Mouse (Mus musculus): Measurements from ENCODE around the gene Nacc1. TPM values are rescaled to one million over a fixed set of nuclear protein-coding genes. Genes with fewer than 3 reads are reported as not detected.

The Nacc1 gene
- total RNA-seq, 2 experiments from 2014 or later: 97.8 to 97.9 TPM

- DNase-seq (ENCODE audit: low spot score in 2 of 2): no peak
- intact Hi-C loops (cut with DNase I): no loop called here
Observed at GRCm38 (mm10) chr8:84715893-84716468, 28.3 kb upstream of the Nacc1 start.

DNA sequence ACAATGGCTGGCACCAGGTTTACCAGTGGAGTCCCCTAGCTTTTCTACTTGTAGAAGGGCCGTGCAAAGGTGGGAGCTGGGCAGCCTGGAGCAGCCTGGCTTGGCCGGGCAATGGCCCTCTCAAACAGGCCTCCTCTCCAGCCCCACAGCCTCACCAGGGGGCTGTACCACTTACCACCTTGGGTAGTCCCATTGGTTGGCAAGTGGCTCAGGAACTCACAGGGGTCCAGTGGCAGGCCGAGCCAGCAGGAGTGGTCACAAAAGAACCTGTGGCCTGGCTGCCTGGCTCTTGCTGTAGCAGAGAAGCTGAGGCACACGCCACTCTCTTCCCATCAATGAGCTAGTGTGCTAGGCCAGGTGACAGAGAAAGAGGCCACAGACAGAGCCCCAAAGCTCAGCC is 26.5 kb upstream of the Nacc1 start:
- no peak for DNase-seq (ENCODE audit: low spot score in 2 of 2)
- intact Hi-C loops (cut with DNase I): no loop called here

DNA sequence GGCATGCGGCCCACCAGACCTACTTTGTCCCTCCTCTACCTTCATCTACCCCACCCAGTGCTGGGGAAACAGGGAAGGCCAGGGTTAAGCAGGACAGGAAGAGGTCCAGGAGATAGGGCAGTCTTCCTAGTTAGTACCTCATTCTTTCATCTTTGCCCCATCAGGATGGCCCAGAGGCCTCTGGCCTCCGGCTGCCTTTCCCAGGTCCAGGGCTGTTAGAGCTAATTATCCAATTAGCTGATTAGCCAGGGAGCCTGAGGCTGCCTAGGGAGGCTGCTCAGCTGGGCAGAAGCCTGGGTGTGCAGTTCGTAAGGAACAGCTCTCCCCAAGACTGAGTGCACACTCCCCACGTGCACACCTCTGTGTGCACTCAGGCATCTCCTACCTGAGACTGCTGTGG is 25.7 kb upstream of the Nacc1 start:
- intact Hi-C loops (cut with DNase I): no loop called here
- DNase-seq (ENCODE audit: low spot score in 2 of 2): no peak

DNA sequence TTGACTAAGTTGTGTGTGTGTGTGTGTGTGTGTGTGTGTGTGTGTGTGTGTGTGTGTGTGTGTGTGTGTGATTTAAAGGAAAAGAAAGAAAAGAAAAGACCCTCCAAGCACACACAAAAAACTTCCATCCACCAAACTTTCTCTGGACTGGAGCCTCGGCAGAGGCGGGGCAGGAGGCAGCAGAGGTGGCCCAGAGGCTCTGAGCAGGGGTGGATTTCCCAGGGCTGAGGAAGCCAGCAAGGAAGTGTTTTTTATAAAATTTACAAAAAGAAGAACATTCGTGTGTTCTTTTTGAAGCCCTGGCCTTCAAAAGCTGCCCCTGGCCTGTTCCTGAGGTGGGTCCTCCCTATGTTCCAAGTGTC is 25.1 kb upstream of the Nacc1 start:
- no peak for DNase-seq (ENCODE audit: low spot score in 2 of 2)
- intact Hi-C loops (cut with DNase I): no loop called here

DNA sequence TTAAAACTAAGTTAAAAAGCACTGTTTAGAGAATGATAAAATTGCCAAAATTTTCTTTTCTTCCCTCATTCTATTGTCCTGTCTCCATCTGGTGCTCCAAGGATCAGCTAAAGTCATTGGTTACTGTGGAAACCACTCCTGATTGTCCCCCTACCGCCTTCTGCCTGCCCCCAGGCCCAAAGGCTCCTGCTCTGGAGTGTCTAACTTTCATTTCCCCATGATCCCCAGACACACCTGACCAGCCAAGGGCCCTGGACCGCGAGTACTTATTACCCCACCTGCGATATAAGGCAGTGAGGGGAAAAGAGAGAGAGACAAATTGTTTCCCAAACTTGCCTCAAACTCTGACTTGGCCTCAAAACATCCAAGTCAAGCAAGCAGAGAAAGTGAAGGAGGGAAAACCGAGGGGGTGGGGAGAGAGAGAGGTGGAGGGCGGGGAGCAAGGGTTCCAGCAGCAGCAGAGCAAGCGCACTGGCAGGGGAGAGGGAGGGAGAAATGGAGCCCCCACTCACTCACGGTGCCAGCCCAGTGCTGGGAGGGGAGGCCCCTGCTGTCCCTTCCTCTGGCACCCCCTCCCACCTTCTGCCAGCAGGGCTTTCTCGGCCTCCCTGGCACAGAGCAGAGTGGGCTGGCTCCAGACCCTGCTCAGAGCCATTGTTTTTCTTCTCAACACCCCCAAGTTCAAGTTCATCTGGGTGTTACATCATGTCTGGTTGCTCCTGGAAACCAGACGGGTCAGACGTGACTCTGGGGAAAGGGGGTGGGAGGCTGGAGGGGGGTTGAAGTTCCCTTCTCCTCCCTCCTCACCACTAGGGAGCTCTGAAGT is 24.5 kb upstream of the Nacc1 start:
- no peak for DNase-seq (ENCODE audit: low spot score in 2 of 2)
- intact Hi-C loops (cut with DNase I): no loop called here

DNA sequence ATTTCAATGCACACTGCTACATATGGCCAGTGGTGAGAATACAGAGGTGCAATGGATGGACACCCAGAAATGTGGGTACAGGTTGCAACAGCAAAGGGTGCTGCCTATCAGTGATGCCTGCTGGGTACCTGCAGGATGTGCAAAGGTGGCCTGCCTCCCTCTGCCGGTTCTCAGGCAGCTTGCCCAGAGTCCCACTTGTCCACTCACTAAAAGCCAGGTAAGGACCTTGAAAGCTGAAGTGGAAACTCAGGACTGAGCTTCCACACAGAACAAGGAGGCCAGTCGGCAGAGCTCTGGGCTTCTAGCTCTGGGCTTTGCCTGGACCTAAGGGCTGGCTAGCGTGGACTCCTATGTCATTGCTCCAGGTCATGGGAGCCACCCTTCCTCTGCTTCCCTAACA is 23.6 kb upstream of the Nacc1 start:
- no peak for DNase-seq (ENCODE audit: low spot score in 2 of 2)
- intact Hi-C loops (cut with DNase I): no loop called here

DNA sequence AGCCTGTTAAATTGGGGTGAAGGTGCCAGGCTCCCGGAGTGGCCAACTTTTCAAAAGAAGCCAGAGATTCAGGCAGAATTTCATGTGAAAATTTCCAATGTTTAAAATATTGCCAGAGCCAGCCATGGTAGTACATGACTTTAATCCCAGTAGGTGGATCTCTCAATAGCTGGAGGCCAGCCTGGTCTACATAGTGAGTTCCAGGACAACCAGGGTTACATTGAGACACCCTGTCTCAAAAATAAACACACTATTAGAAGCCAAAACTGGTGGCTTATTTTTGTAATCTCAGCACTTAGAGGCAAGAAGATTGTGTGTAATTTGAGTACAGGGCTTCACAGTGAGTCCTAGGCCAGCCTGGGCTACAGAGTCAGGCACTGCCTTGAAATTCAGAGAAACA is 22.3 kb upstream of the Nacc1 start:
- DNase-seq (ENCODE audit: low spot score in 2 of 2): no peak

GRCm38 (mm10) chr8:84708774-84709475 is 21.3 kb upstream of the Nacc1 start:
- peak; percentile 87 to 89 for DNase-seq (ENCODE audit: low spot score in 2 of 2)
- intact Hi-C loops (cut with DNase I): loop anchor here (2.0 kb wide), 1 partner anchor 104 kb away; no protein-coding TSS in a partner anchor

More for the DNA sequence above, 22.3 kb upstream of the Nacc1 start:
- intact Hi-C loops (cut with DNase I): loop anchor here (2.0 kb wide), 1 partner anchor 103 kb away; no protein-coding TSS in a partner anchor

DNA sequence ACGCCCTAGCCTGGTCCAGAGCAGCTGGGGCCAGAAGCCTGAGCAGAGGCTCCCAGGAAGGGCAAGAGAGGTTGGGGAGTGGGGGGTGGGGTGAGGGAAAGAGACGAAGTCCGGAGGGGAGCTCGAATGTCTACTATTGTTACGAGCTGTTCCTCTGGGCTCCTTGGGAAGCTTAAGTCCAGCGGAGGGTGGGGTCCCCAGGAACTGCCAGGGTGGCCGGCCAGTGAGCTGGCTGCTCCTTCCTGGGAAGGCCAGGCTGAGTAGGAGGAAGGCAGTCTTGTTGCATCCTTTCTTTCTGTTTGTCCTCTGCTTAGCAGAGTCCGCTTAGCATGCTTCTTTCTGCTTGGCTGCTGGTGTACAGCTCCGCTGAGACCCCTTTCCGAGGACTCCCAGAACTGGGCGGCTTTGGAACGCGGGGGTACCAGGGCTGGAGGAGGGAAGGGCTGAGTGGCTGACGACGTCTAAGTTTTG is 20.4 kb upstream of the Nacc1 start:
- intact Hi-C loops (cut with DNase I): loop anchor here (2.0 kb wide), 1 partner anchor 105 kb away; no protein-coding TSS in a partner anchor
- no peak for DNase-seq (ENCODE audit: low spot score in 2 of 2)

DNA sequence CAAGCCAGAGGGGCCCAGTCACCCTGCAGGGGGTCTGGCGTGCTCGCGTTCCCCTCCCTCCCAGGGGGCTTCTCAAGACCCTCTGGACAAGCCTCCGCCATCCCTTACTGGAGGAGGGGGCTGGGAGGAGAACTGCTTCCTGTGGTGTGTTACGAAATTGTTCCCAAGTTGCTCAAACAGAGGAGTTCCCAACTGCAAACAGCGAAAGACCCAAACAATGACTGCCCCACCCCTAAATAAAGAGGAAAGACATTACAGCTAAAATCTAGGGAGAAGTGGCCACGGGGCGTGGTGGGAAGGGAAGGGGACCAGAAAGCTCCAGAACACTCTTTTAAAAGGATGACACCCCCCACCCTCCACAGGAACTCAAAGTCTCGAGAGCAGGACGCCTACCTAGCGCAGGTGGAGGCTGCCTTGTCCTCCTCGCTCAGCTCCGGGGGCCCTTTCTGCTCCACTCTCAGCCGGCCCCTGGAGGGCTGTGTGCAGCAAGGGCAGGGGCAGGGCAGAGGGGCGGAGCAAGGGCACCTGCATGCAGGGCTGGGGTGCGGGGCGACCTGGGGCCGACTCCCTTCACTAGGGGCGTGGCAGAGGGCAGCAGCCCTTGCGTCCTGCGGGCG is 19.7 kb upstream of the Nacc1 start:
- intact Hi-C loops (cut with DNase I): no loop called here
- no peak for DNase-seq (ENCODE audit: low spot score in 2 of 2)

DNA sequence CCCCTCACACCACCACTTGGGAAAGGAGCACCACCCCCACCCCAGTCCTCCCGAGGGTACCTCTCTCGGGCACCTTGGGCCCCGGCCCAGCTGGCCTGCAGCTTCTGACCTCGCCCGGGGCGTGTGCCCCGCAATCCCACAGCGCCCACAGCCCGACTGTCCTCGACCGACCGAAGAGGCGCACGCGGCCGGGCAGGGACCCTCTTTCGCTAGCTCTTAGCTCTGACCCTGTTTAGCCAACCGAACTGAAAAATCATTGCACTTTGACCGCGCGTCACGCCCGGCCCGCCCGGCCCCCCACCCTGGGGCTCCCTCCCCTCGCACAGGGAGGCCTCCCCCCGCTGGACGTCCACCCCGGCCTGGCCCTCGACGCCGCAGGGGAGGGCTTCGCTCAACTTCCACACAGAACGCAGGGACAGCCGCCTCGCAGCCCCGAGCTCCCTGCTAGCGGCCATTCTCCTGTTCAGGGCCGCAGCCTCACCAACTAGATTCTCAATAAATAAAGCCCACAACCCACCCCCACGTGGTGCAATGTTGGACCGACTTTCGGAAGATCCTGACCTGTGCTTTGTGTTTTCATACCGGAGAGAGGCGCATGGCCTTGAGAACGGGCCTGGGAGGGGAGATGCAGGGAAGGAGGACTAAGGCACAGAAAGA is 19.1 kb upstream of the Nacc1 start:
- DNase-seq (ENCODE audit: low spot score in 2 of 2): no peak
- intact Hi-C loops (cut with DNase I): no loop called here

DNA sequence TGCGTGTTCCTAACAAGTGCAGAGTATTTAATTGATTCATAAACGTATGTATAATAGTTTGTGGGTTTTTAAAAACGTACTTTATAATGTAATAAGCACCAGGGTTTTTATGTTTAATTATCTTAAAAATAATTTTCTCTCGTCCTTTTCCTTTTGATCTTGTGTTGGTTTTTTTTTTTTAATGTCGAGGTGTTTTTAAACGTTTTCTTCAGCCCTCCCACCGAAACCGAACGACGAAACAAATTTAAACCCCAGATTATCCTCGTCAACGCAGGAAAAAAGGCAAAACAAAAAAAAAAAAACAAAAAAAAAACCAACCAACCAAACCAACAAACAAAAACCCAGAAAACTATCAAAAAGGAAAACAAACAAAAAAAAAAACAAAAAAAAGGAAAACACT is 18.3 kb upstream of the Nacc1 start:
- no peak for DNase-seq (ENCODE audit: low spot score in 2 of 2)
- intact Hi-C loops (cut with DNase I): no loop called here

- DNase-seq (ENCODE audit: low spot score in 2 of 2): no peak
- intact Hi-C loops (cut with DNase I): no loop called here
Observed at GRCm38 (mm10) chr8:84704867-84705831, 17.5 kb upstream of the Nacc1 start.

- peak in 1 of 2 experiments; percentile 70 for DNase-seq (ENCODE audit: low spot score in 2 of 2)
- intact Hi-C loops (cut with DNase I): no loop called here
Observed at GRCm38 (mm10) chr8:84704356-84704755, 16.7 kb upstream of the Nacc1 start.

- intact Hi-C loops (cut with DNase I): no loop called here
Observed at GRCm38 (mm10) chr8:84703466-84704249, 16.0 kb upstream of the Nacc1 start.

GRCm38 (mm10) chr8:84702963-84703465 is 15.4 kb upstream of the Nacc1 start:
- intact Hi-C loops (cut with DNase I): no loop called here
- no peak for DNase-seq (ENCODE audit: low spot score in 2 of 2)

More at GRCm38 (mm10) chr8:84703466-84704249, 16.0 kb upstream of the Nacc1 start:
- DNase-seq (ENCODE audit: low spot score in 2 of 2): no peak

GRCm38 (mm10) chr8:84702561-84702960 is 14.9 kb upstream of the Nacc1 start:
- intact Hi-C loops (cut with DNase I): no loop called here
- no peak for DNase-seq (ENCODE audit: low spot score in 2 of 2)
